Mouse (Mus musculus): ENCODE measurements around the gene Duox1.

The Duox1 gene

DNA sequence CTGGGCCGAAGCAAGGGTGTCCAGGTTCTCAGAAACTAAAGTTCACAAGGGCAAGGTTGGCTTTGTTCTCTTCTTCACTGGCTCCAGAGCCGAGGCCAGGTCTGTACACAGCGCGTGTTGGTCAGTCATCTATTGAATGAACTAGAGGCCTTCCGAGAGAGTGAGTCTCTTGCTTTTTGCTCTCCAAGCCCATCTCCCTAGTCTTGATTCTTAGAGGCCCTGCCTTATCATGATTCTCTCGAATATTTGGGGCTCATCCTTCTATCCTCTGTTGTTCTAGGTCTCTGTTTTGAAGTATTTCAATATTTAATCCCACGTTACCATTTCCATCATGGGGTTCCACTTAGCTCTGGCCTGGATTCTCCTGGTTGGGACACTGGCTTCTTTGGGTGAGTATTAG, at the start of gene Duox1:
Duox1 (plus strand) TSS at position 301 of the 400 bp plus-strand sequence.
- DNase-seq (ENCODE audit: low spot score): no peak

DNA sequence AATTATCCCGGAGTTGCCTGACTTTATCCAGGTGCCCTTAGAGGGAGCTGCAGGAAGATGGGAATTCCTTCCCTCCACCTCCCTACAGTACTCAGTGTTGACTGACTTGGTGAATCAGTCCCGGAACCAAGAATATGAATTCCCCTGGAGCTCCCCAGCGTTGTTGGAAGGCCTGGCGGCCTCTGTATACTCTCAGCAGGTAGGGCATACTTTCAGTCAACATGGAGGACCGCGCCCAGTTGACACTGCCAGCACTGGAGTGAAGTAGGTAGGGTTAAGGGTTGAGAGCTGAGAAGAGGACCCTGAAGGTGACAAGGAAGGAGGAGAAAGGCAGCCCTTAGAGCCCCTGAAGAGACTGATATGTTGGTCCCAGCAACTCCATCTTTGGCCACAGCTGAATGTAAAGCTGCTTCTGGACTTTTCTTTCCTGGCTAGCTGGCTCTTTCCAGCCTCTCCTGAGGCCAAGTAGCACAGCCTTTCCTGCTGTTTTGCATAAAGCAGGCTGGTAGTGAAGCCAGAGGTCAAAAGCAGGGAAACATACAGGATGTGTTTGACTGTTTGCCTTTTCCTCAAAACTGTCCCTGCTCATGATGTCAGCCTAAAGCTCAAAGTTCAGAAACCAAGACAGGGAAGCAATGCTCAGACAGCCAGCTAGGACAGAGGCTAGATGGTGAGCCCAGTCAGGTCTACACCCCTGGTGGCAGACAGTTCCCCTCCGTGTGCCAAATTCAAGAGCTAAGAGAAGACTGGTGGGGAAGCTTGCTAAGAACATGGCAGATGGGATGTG, 48.9 kb upstream of the Duox1 start:
- no peak for DNase-seq (ENCODE audit: low spot score)

DNA sequence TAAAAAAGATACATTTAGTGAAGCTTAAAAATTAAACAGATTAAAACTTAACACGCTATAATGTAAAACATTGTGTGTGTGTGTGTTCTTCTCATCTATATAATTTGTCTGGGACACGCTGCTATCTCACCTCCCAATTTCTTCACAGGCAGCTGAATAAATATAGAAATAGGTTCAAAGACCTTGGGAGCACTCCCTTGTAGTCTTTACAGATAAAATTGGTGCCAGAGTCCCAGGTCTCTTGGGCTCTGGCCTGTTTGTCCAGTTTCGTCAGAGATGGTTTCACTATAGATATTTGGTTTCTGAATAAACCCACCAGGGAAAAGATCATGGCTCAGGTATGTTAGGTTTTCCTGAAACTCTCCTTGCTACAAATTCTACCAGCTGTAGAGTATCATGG, 36.7 kb upstream of the Duox1 start:
- no peak for DNase-seq (ENCODE audit: low spot score)

DNA sequence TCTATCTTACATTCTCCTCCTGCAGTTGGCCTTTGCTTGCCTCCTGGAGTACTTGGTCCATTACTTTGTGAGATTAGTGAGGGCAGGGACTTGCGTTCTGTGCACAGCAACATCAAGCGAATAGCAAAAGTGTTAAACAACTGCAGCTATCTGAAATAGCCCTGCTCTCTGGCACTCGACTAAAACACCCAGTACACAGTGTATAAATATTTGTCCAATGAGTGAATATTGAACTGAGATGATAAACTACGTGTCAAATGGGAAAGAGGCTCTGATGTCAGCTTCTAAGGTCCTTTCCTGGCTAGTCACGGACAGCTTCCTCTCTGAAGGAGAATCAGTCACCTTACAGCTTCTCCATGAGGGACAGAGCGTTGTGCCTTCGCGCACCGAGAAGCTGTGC, 31.4 kb upstream of the Duox1 start:
- DNase-seq (ENCODE audit: low spot score): no peak

DNA sequence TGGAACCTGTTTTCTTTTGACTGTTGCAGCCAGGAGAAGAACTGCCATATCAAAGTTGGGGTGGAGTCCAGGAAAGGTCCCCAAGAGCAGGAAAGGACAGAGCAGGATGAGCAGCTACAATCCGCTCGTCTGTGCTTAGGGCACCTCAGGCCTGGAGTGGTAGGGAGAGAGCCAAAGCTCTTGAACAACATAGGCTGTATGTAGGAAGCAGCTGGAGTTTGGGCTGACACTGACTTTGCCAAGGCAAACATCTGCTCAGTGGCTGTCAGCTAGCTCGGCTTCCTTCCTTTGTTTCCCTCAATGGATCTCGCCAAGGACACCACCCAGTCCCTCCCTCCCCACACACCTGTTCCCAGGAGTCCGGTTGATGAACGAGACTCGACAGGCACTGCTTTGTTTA, 29.3 kb upstream of the Duox1 start:
- no peak for DNase-seq (ENCODE audit: low spot score)

DNA sequence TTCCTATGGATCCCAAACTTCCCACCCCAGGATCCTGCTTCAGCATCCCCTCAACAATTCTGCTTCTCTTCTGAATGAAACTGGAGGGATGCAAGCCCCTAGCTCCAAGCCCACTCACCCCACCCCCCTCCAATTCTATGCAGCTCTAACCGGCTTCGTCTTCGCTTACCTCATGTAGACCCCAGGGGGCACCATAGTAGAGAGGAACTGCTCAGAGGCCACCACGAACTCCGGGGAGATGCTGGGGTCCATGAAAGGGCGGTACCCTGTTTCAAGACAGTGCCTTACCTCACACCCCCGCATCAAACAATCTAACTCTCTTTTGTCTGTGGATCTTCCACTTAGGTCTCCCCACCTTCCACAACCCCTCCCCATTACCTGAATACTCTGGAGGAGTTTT, 20.6 kb upstream of the Duox1 start:
- DNase-seq (ENCODE audit: low spot score): no peak

DNA sequence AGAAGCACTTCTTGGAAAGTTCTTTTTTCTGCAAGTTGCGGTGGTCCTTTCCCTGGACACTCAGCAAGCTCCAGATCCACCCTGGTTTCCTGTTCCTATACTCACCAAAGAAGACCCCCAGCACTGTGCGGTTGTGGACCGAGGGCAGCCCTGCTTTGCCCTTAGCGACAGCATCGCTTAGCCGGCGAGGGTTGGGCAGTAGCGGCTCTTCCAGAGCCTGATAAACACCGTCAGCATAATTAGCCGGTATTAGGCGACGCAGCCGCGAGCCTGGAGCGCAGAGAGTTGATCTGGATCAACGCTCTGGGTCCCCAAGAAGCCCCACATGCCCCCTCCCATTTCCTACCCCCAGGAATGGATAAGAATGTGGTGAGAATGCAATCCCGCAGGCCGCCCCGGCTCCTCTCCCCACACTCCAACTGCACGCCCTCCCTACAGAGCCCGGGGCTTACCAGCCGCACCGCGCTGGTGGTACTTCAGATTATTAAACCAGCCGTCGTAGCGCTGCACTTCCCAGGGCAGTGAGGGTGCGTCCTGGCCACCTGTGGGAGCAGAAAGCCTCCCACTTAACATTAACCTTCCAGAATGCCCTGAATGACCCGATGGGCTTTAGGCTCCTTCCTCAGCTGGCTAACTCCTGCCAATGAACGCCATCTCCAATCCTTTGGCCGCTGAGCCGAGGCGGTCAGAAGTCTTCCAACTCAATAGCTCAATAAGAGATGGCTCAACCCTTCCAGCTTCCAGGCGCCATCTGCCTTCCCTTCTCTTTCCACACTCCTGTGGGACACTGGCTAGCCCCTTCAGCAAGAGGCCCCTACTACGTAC, 18.0 kb upstream of the Duox1 start:
- peak; percentile 49 for DNase-seq (ENCODE audit: low spot score)

DNA sequence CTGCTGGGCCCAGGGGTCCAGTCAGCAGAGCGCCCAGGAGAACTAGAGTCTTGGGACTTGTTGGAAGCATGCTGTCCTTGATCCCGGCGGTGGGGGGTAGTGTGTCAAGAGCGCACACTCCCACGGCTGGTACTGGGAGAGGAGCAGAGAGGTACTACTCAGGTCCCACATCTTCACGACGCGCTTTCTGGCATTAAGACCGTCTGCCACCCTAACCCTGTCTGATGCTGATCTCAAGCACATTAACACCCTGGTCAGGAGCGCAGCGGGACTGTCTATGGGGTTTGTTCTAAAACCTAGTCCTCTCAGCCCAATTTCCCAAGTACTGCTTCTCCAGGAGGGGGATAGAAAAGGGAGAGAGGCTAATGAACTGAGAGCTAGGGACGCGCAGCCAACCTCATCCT, 17.4 kb upstream of the Duox1 start, which contains the start of gene Duox2:
Duox2 (minus strand) TSS at position 354 of the 404 bp plus-strand sequence.
- no peak for DNase-seq (ENCODE audit: low spot score)

DNA sequence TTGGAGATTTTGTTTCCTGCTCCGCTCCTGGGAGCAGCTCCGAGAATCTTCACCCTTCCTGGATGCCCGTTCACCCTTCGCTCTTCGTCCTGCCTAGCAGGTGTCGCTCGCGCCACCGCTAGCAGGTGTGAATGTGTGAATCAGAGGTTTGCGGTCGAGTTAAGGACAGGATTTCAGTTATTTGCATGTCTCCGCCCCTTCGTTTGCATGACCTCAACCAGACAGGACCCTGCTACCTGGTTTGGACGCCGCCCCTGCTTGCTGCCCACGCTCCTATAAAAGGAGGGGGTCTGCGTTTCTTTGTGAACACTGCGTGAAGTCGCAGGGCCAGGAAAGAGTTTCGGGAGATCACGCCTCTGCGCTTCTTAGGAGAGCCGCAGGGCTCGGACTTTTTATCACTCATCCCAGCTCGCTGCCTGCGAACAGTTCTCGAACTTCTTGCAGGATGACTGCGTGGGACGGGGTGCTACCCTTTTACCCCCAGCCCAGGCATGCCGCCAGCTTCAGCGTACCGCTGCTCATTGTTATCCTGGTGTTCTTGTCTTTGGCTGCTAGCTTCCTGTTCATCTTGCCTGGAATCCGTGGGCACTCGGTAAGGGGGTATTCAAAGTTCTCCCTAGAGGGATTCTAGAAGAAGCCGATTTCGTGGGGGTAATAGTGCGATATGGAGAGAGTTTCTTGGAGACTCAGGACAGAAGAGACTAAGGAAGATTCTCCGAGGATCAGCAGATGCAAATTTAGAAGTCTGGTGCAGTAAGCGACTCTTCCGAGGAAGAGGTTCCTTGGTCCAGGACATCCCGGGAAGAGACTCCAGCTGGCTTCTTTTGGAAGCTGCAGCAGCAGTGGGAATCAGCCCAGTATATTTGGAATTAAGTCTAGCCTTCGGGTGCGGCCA, 16.6 kb upstream of the Duox1 start, which contains the start of gene Duoxa2:
Duoxa2 (plus strand) TSS at position 305 of the 895 bp plus-strand sequence.
- DNase-seq (ENCODE audit: low spot score): peak; percentile 41

DNA sequence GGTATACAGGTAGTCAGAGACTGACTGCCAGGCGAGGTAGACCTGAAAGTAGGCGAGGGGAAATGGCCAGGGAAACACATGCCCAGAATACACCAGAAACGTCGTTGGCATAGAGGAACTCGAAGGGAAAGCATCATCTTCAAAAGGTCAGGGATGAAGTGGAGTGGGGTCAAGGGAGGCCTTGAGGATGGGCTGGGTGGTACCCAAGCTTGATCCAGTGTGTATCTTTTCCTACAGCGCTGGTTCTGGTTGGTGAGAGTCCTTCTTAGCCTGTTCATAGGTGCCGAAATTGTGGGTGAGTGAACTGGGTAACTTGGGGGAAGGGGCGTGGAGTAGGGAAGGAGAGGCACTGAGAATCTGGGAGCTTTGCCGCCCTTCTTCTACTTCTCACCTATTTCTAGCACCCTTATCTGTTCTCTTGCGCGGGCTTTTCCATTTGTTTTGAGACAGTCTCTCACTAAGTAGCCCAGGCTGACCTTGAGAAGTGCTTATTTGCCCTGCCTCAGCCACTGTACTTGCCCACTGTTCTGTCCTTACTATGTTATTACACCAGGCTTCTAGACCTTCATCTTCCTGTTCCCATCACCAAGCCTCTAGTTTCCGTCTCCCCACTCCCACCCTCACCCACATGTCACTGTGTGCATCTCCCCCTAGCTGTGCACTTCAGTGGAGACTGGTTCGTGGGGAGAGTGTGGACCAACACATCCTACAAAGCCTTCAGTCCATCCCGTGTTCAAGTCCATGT, 15.4 kb upstream of the Duox1 start:
- no peak for DNase-seq (ENCODE audit: low spot score)

DNA sequence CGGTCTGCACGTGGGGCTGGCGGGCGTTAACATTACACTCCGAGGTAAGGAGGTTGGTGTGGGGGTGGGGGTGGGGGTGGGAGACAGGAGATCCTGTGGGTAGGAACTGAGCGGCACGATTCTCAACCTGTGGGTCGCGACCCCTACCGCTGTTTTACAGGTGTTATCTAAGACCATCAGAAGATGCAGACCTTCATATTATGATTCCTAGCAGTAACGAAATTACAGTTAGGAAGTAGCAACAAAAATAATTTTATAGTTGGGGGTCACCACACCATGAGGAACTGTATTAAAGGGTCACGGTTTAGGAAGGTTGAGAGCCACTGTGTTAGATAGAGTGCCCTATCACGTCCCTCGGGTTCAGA, 14.8 kb upstream of the Duox1 start:
- no peak for DNase-seq (ENCODE audit: low spot score)

DNA sequence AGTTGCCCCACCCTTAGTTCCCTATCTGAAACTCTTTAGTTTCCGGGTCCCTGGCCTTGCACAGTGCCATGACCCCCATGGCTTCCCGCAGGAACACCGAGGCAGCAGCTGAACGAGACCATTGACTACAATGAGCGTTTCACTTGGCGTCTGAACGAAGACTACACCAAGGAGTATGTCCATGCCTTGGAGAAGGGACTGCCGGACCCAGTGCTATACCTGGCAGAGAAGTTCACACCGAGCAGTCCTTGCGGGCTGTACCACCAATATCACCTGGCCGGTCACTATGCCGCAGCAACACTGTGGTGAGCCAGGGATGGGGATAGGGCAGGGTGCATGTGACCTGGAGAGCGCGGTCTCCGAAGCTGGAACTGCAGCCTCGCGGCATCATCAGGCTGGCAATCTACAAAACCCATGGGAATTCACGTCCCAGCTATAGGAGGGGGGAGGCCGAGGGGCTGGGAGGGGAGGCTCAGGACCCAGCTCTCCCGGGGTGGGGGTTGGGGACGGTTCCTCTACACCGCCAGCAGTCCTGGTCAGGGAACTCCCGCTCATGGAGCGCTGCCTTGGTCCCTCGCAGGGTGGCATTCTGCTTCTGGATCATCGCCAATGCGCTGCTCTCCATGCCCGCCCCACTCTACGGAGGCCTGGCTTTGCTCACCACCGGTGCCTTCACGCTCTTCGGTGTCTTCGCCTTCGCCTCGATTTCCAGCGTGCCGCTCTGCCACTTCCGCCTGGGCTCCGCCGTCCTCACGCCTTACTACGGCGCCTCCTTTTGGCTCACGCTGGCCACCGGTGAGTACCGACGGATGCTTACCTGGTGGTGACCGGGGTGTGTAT, 14.2 kb upstream of the Duox1 start:
- DNase-seq (ENCODE audit: low spot score): peak; percentile 44

DNA sequence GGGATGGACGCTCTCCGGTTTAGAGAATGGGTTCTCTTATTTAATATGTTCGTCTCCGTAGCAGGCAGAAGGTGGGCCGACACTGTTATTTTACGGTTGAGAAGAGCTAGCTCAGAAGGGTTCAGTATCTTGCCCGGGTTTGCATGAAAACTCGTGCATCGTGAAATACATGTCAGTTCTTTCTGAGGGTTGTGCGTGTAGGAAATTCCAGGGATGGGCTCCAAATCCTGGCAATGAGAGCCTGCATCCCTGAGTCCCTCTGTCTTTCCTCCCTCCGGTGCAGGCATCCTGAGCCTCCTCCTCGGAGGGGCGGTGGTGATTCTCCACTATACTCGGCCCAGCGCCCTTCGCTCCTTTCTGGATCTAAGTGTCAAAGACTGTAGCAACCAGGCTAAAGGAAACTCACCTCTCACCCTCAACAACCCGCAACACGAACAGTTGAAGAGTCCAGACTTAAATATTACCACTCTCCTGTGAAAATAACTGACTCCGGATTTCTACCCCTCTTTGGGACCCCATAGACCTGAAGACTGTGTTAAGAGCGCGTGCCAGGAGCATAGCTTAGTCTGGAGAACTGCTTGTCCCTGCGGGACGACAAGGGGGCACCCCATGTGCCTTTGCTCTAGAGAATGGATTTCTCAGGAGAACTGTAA, 13.4 kb upstream of the Duox1 start:
- DNase-seq (ENCODE audit: low spot score): no peak

DNA sequence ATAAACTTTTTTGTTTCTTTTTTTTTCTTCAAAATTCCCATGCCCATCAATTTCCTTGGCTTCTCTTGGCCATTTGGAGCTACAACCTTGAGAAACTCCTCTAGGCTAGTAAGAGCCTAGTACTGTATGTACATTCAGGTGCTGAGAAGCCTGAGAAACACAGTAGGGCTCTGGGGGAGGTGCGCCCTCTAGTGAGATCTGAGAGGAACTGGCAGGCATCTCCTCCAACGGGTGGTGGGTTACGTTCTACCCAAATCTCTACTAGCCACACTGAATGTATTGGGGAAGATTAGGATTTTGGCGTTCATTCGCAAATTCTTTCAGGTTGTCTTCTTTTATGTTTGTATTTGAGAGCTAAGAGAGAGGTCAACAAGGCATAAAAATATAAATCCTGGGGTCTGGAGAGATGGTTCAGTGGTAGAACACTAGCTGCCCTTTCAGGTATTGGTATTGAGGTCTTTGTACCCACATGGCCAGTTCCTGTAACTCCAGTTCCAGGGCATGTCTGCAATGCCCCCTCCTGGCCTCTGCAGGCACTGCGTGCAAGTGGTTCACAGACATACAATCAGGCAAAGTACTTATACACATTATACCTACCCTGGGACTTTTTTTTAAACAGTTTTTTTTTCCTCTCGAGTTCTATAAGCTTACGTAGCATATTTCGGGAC, 12.8 kb upstream of the Duox1 start:
- DNase-seq (ENCODE audit: low spot score): peak; percentile 89

DNA sequence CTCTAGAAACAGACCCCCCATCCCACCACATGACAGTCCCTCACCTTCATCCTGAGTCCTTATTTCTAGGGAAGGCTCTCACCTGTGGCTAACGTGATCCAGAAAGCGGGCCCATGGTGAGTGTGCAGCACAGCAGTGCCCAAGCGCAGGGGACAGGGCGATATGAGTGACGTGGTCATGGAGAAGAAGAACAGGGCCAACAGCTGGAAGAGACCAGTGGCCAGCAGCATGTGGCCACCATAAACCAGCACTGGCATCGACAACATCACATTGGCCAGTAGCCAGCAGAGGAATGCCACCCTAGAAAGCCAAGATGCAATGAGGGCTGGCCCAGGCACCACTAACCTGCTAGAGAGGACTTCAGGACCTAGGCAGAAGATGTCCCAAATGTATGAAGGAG, 10.9 kb upstream of the Duox1 start:
- DNase-seq (ENCODE audit: low spot score): no peak

DNA sequence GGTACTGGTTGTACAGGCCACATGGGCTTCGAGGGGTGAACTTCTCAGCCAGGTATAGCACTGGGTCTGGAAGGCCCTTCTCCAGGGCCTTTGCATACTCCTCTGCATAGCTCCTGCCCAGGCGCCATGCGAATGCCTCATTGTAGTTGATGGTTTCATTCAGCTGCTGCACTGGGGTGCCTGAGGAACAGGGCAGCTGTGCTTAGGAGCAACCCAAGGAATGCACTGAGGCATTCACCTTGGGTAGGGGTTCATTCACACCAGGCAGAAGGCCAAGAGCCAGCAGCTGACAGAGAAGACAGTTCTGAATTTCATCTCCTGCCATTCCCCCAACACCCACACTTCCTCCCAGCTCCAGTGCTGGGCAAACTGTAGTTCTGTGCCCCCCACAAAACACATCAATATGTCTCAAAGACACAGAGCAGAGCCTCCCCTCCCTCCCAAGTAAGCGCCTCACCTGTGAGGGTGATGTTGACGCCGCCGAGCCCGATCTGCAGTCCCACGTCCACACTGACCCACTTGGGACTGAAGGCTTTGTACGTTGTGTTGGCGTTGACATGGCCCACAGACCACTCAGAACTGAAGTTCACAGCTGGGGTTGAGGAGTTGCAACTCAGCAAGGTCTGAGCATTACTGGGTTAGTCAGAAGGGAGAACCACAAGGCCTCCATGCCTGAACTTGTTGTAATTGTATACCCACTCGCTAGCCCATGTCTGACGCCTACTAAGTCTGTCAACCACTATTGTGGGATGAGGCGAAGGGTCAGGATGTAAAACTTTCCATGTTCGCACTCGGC, 10.2 kb upstream of the Duox1 start:
- DNase-seq (ENCODE audit: low spot score): no peak

DNA sequence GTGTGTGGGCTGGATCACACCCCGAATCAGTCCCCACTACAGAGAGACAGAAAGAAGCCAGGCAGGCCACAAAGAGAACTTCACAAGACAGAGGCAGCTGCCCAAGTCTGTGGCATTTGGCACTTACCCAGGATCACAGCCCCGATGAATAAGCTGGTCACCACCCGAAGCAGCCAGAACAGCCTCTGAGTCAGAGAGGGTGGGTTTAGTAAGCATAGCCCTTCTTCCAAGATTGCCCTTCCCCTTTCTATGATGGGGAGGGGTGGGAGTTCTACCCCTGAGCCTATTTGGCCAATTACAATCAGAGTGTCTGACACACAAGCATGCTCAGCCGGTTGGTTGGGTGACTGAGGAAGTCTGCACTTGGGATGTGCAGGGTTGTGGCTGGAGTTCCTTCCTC, 9.3 kb upstream of the Duox1 start:
- DNase-seq (ENCODE audit: low spot score): no peak

DNA sequence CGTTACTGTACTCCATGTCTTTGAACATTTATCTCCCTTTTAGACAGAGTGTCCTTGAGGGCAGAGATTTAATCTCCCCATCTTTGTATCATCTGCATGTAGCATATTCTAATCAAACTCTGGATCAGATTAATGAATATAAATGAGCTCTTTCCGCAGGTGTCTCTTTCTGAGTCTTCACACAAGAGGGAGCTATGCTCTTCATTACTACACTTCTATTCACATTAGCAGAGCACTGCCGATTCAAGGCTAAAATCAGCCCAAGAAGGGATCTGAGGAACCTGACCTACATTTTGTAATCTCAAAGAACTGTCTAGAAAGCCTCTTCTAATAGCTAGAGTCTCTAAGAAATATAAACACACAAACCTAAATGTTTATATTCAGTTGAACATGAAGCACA, 5.8 kb upstream of the Duox1 start:
- no peak for DNase-seq (ENCODE audit: low spot score)

DNA sequence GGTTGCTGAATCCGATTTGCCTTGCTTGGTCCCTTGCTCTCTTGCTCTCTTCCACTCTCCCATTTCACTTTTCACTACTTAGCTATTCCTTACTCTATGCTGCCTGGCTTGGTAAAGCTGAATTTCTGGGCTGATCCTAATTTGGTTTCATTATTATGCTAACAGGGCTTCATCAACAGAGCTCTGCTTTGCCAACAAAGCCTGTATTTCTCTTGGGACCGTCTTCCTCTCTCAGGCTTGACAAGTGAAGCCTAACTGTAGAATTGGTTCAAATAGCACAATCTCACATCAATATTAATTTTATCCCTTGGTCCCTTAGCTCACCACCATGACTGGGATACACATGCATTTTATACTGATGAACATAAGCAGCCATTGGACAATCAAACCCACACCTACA, 3.9 kb upstream of the Duox1 start:
- DNase-seq (ENCODE audit: low spot score): no peak
